Mouse (Mus musculus): ENCODE measurements around the gene Wwc2. TPM values are rescaled to one million over a fixed set of nuclear protein-coding genes. Genes with fewer than 3 reads are reported as not detected.

Gene Wwc2
- polyA plus RNA-seq, 1 experiment from 2014 or later: 7.2 TPM

- H3K27ac ChIP-seq (replicated peaks): no peak overlapping the region
- no peak overlapping the region for H3K9ac ChIP-seq
- H3K9me3 ChIP-seq: no peaks in the 10 kb centered on the region
- no peak overlapping the region for H3K4me2 ChIP-seq
- no peaks in the 10 kb centered on the region for H3K27me3 ChIP-seq
- H3K4me1 ChIP-seq (replicated peaks): no peaks in the 10 kb centered on the region
- 88% methylated on average over 15 of the region's 15 CpGs for WGBS
- no peak for ATAC-seq (ENCODE audit: low FRiP score, low read depth)
- H3K36me3 ChIP-seq: no peaks in the 10 kb centered on the region
- no peak overlapping the region for H3K4me3 ChIP-seq
Measured at GRCm38 (mm10) chr8:48009399-48009798, 18.7 kb upstream of the Wwc2 start.

- no peak for ATAC-seq (ENCODE audit: low FRiP score, low read depth)
- WGBS: 74% methylated on average over 8 of the region's 8 CpGs
Measured at GRCm38 (mm10) chr8:48008936-48009335, 18.2 kb upstream of the Wwc2 start.

GRCm38 (mm10) chr8:48006869-48007268 lies 16.1 kb upstream of the Wwc2 start:
- ATAC-seq (ENCODE audit: low FRiP score, low read depth): no peak

More at GRCm38 (mm10) chr8:48008936-48009335, 18.2 kb upstream of the Wwc2 start:
- H3K4me1 ChIP-seq (replicated peaks): no peaks in the 10 kb centered on the region
- H3K27ac ChIP-seq (replicated peaks): no peak overlapping the region
- no peak overlapping the region for H3K4me3 ChIP-seq
- no peaks in the 10 kb centered on the region for H3K36me3 ChIP-seq
- no peaks in the 10 kb centered on the region for H3K27me3 ChIP-seq
- no peak overlapping the region for H3K4me2 ChIP-seq
- H3K9me3 ChIP-seq: no peaks in the 10 kb centered on the region
- no peak overlapping the region for H3K9ac ChIP-seq

GRCm38 (mm10) chr8:48002551-48002950 lies 11.8 kb upstream of the Wwc2 start:
- no peak overlapping the region for H3K4me3 ChIP-seq
- no peaks in the 10 kb centered on the region for H3K4me1 ChIP-seq (replicated peaks)
- no peak for ATAC-seq (ENCODE audit: low FRiP score, low read depth)
- H3K9ac ChIP-seq: no peak overlapping the region
- H3K9me3 ChIP-seq: no peaks in the 10 kb centered on the region
- 94% methylated on average over 8 of the region's 8 CpGs for WGBS
- H3K27ac ChIP-seq (replicated peaks): no peak overlapping the region
- H3K4me2 ChIP-seq: no peak overlapping the region
- H3K36me3 ChIP-seq: no peaks in the 10 kb centered on the region
- H3K27me3 ChIP-seq: no peaks in the 10 kb centered on the region

More at GRCm38 (mm10) chr8:48006869-48007268, 16.1 kb upstream of the Wwc2 start:
- Histone ChIP-seq H3K4me2 (no peak overlapping the region), H3K36me3 (no peaks in the 10 kb centered on the region), H3K9me3 (no peaks in the 10 kb centered on the region), H3K27me3 (no peaks in the 10 kb centered on the region), H3K27ac (replicated peaks) (no peak overlapping the region), H3K4me3 (no peak overlapping the region), H3K4me1 (replicated peaks) (no peaks in the 10 kb centered on the region), H3K9ac (no peak overlapping the region)
- WGBS: 89% methylated on average over 4 of the region's 4 CpGs

- Histone ChIP-seq H3K4me2 (no peak overlapping the region), H3K27ac (replicated peaks) (no peak overlapping the region), H3K9ac (no peak overlapping the region), H3K27me3 (no peaks in the 10 kb centered on the region), H3K4me1 (replicated peaks) (no peaks in the 10 kb centered on the region), H3K9me3 (no peaks in the 10 kb centered on the region), H3K4me3 (no peak overlapping the region), H3K36me3 (no peaks in the 10 kb centered on the region)
- WGBS: 97% methylated on average over 6 of the region's 6 CpGs
- ATAC-seq (ENCODE audit: low FRiP score, low read depth): no peak
Measured at GRCm38 (mm10) chr8:48001395-48001794, 10.7 kb upstream of the Wwc2 start.

- 36% methylated on average over 1 of the region's 1 CpGs for WGBS
- Histone ChIP-seq H3K4me1 (replicated peaks) (no peaks in the 10 kb centered on the region), H3K9me3 (no peaks in the 10 kb centered on the region), H3K36me3 (no peaks in the 10 kb centered on the region), H3K27ac (replicated peaks) (no peak overlapping the region), H3K27me3 (no peaks in the 10 kb centered on the region), H3K4me3 (no peak overlapping the region), H3K4me2 (no peak overlapping the region), H3K9ac (no peak overlapping the region)
- no peak for ATAC-seq (ENCODE audit: low FRiP score, low read depth)
Measured at GRCm38 (mm10) chr8:47996712-47997111, 6.0 kb upstream of the Wwc2 start.

GRCm38 (mm10) chr8:47996126-47996525 lies 5.4 kb upstream of the Wwc2 start:
- Histone ChIP-seq H3K36me3 (no peaks in the 10 kb centered on the region), H3K4me2 (no peak overlapping the region), H3K9me3 (no peaks in the 10 kb centered on the region), H3K27ac (replicated peaks) (no peak overlapping the region), H3K9ac (no peak overlapping the region), H3K4me1 (replicated peaks) (peaks cover 5% of the 10 kb centered on the region), H3K27me3 (no peaks in the 10 kb centered on the region), H3K4me3 (no peak overlapping the region)
- 72% methylated on average over 3 of the region's 3 CpGs for WGBS
- no peak for ATAC-seq (ENCODE audit: low FRiP score, low read depth)

- H3K36me3 ChIP-seq: no peaks in the 10 kb centered on the region
- ATAC-seq (ENCODE audit: low FRiP score, low read depth): no peak
- WGBS: 82% methylated on average over 6 of the region's 6 CpGs
- H3K9ac ChIP-seq: no peak overlapping the region
- H3K27ac ChIP-seq (replicated peaks): no peak overlapping the region
- H3K4me3 ChIP-seq: no peak overlapping the region
- H3K9me3 ChIP-seq: no peaks in the 10 kb centered on the region
- no peak overlapping the region for H3K4me2 ChIP-seq
- peaks cover 8% of the 10 kb centered on the region for H3K4me1 ChIP-seq (replicated peaks)
- H3K27me3 ChIP-seq: no peaks in the 10 kb centered on the region
Measured at GRCm38 (mm10) chr8:47995391-47995790, 4.7 kb upstream of the Wwc2 start.

- Histone ChIP-seq H3K27ac (replicated peaks) (no peak overlapping the region), H3K27me3 (no peaks in the 10 kb centered on the region), H3K4me1 (replicated peaks) (peaks cover 8% of the 10 kb centered on the region), H3K4me3 (no peak overlapping the region), H3K36me3 (no peaks in the 10 kb centered on the region), H3K4me2 (no peak overlapping the region), H3K9ac (no peak overlapping the region), H3K9me3 (no peaks in the 10 kb centered on the region)
- 75% methylated on average over 25 of the region's 25 CpGs for WGBS
- no peak for ATAC-seq (ENCODE audit: low FRiP score, low read depth)
Measured at GRCm38 (mm10) chr8:47994618-47995274, 4.0 kb upstream of the Wwc2 start.

GRCm38 (mm10) chr8:47990386-47990772 lies 345 bp downstream of the Wwc2 start:
- Histone ChIP-seq H3K9me3 (no peaks in the 10 kb centered on the region), H3K9ac (peak overlapping the region; percentile 86), H3K27me3 (no peaks in the 10 kb centered on the region), H3K4me2 (peak overlapping the region; percentile 98), H3K27ac (replicated peaks) (peak overlapping the region; percentile 79), H3K4me3 (peak overlapping the region; percentile 90), H3K4me1 (replicated peaks) (peaks cover 31% of the 10 kb centered on the region), H3K36me3 (no peaks in the 10 kb centered on the region)
- 1% methylated on average over 30 of the region's 45 CpGs for WGBS
- ATAC-seq (ENCODE audit: low FRiP score, low read depth): peak; percentile 94

- Histone ChIP-seq H3K4me2 (peak overlapping the region; percentile 98), H3K27ac (replicated peaks) (peak overlapping the region; percentile 79), H3K9ac (peak overlapping the region; percentile 86), H3K36me3 (no peaks in the 10 kb centered on the region), H3K27me3 (no peaks in the 10 kb centered on the region), H3K9me3 (no peaks in the 10 kb centered on the region), H3K4me1 (replicated peaks) (peaks cover 35% of the 10 kb centered on the region), H3K4me3 (peak overlapping the region; percentile 90)
- under 1% methylated on average over 47 of the region's 66 CpGs for WGBS
- peak; percentile 80 for ATAC-seq (ENCODE audit: low FRiP score, low read depth)
Measured at GRCm38 (mm10) chr8:47989655-47990385, 904 bp downstream of the Wwc2 start.

- H3K36me3 ChIP-seq: no peaks in the 10 kb centered on the region
- peak overlapping the region; percentile 98 for H3K4me2 ChIP-seq
- ATAC-seq (ENCODE audit: low FRiP score, low read depth): no peak
- H3K9ac ChIP-seq: peak overlapping the region; percentile 86
- H3K9me3 ChIP-seq: no peaks in the 10 kb centered on the region
- no peak overlapping the region for H3K27ac ChIP-seq (replicated peaks)
- no peaks in the 10 kb centered on the region for H3K27me3 ChIP-seq
- 16% methylated on average over 8 of the region's 8 CpGs for WGBS
- peaks cover 35% of the 10 kb centered on the region for H3K4me1 ChIP-seq (replicated peaks)
- H3K4me3 ChIP-seq: peak overlapping the region; percentile 90
Measured at GRCm38 (mm10) chr8:47989211-47989610, 1.5 kb downstream of the Wwc2 start.

All from hindbrain, embryonic 15.5 days (tissue).